Mouse (Mus musculus) kidney, postnatal 0 days (tissue): Measurements from ENCODE around the gene Cideb. TPM values are rescaled to one million over a fixed set of nuclear protein-coding genes. Genes with fewer than 3 reads are reported as not detected.
A peak's percentile ranks its signal among the peaks of the same experiment; 100 is the strongest.

Experiments
- ATAC-seq: fragments of 200-750 bp; cut with Nextera tagmentation; replicated peaks from 2 replicates; pipeline ENCODE4 v1.8.0; 2017; ENCODE audit warnings: low read depth, moderate number of reproducible peaks, moderate TSS enrichment, moderate library complexity; ENCODE audit not compliant: low FRiP score
- DNase-seq: peaks from one replicate; pipeline ENCODE4 v3.0.0-alpha.2; 2016; ENCODE audit warnings: low spot score
- H3K27ac ChIP-seq: fragments of 300-500 bp; sonication (generic); 2 replicates; pipeline ENCODE4 v1.5.1; 2014; ENCODE audit warnings: mild to moderate bottlenecking
- H3K27me3 ChIP-seq: fragments of 300-500 bp; sonication (generic); 2 replicates; pipeline ENCODE4 v1.6.1; 2014; ENCODE audit warnings: low read length, mixed read lengths; ENCODE audit not compliant: insufficient read depth
- H3K36me3 ChIP-seq: fragments of 300-500 bp; sonication (generic); 2 replicates; pipeline ENCODE4 v1.6.1; 2014; ENCODE audit warnings: low read length, mixed read lengths; ENCODE audit not compliant: insufficient read depth
- H3K4me1 ChIP-seq: fragments of 300-500 bp; sonication (generic); replicated peaks from 2 replicates; pipeline ENCODE4 v1.6.1; 2014; ENCODE audit warnings: antibody characterized with exemption, low read length, mixed read lengths; ENCODE audit not compliant: insufficient read depth
- H3K4me2 ChIP-seq: fragments of 300-500 bp; sonication (generic); 2 replicates; pipeline ENCODE4 v1.6.1; 2014; ENCODE audit warnings: mild to moderate bottlenecking, low read length, moderate library complexity, mixed read lengths
- H3K4me3 ChIP-seq: fragments of 300-500 bp; sonication (generic); replicated peaks from 2 replicates; pipeline ENCODE4 v1.5.1; 2014; ENCODE audit warnings: low read depth, low read length
- H3K9ac ChIP-seq: fragments of 300-500 bp; sonication (generic); 2 replicates; pipeline ENCODE4 v1.6.1; 2014; ENCODE audit warnings: low read depth, low read length
- H3K9me3 ChIP-seq: fragments of 300-500 bp; sonication (generic); replicated peaks from 2 replicates; pipeline ENCODE4 v1.6.1; 2016; ENCODE audit warnings: low read length, inconsistent platforms, mixed read lengths
- CTCF ChIP-seq: IDR thresholded peaks from 2 replicates; pipeline ENCODE4 v1.5.1; 2016; ENCODE audit warnings: antibody characterized with exemption, low read depth, mild to moderate bottlenecking, moderate library complexity
- WGBS: fragments of 180-500 bp; shearing (Covaris S2); extraction: QIAGEN DNeasy Blood & Tissue Kit; methylation state at CpG from one replicate; pipeline ENCODE4 v1.1.7; 2014; 5-methylcytosine and 5-hydroxymethylcytosine counted together
- polyA plus RNA-seq: library from polyadenylated mRNA; unstranded; fragments of >200 nt; fragmentation: Nextera tagmentation; extraction: Ambion mirVana; gene quantifications from 2 replicates; pipeline ENCODE4 v1.2.1, GENCODE M21; 2015

Cideb gene
- polyA plus RNA-seq, 1 experiment from 2014 or later: 51.0 TPM

GRCm38 (mm10) chr14:55727889-55728685, 30.2 kb downstream of the Cideb start:
- no peak overlapping the region for H3K4me2 ChIP-seq
- H3K36me3 ChIP-seq: no peaks in the 10 kb centered on the region
- no peak overlapping the region for H3K9ac ChIP-seq
- no peak overlapping the region for H3K4me3 ChIP-seq
- H3K27ac ChIP-seq: no peak overlapping the region
- WGBS: 64% methylated on average over 8 of the region's 8 CpGs
- no peaks in the 10 kb centered on the region for H3K27me3 ChIP-seq
- H3K9me3 ChIP-seq: no peaks in the 10 kb centered on the region
- no peak for ATAC-seq
- no peaks in the 10 kb centered on the region for H3K4me1 ChIP-seq
- no peak for TF ChIP-seq CTCF
- no peak for DNase-seq

DNA sequence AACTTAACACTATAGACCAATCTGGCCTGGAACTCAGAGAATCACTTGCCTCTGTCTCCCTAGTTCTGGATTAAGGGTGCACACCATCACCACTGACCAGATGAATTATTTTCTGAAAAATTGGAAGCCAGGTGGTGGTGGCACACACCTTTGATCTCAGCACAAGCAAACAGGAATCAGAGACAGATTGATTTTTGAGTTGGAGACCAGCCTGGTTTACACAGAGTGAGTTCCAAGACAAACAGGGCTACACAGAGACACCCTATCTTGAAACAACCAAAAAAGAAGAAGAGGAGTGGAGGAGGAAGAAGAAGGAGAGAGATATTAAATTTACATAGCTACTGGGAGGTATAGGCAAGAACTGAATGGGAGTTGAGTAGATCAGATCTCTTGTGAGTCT, 32.0 kb downstream of the Cideb start:
- Histone ChIP-seq H3K9ac (no peak overlapping the region), H3K27me3 (no peaks in the 10 kb centered on the region), H3K4me2 (no peak overlapping the region), H3K36me3 (no peaks in the 10 kb centered on the region), H3K27ac (no peak overlapping the region), H3K9me3 (no peaks in the 10 kb centered on the region), H3K4me1 (no peaks in the 10 kb centered on the region), H3K4me3 (no peak overlapping the region)
- TF ChIP-seq CTCF: no peak
- no peak for ATAC-seq
- no peak for DNase-seq

DNA sequence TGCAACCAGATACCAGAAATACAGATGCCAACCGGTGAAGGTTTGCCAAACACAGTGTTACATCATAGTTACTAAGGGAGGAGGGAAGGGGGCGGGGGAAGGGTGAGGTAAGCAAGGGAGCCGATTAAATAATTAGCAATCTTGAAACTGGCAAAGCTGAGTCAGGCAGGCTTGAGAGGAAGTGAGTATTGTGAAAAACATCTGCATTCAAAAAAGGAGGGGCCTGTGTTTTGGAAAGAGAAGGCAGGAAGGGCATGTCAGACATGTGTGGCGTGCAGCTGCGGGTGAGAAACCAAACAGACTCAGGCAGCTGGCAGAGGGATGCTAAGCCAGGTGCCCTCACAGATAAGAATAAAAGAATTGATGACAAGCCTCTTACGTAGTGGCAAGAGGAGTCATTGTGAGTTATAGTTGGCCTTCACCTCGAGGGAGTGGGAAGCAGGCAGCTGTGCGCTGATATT, 33.8 kb downstream of the Cideb start:
- DNase-seq (no peak), ATAC-seq (no peak)
- no peaks in the 10 kb centered on the region for H3K27me3 ChIP-seq

GRCm38 (mm10) chr14:55723433-55723832, 34.8 kb downstream of the Cideb start:
- no peak overlapping the region for H3K9ac ChIP-seq
- no peak for TF ChIP-seq CTCF
- H3K27me3 ChIP-seq: no peaks in the 10 kb centered on the region
- no peak overlapping the region for H3K4me3 ChIP-seq
- peaks cover 5% of the 10 kb centered on the region; the same call in 1 of the 2 replicates for H3K36me3 ChIP-seq
- no peak overlapping the region for H3K27ac ChIP-seq
- no peak overlapping the region for H3K4me2 ChIP-seq
- H3K9me3 ChIP-seq: no peaks in the 10 kb centered on the region
- no peak for DNase-seq
- WGBS: over 99% methylated on average over 7 of the region's 7 CpGs
- ATAC-seq: no peak
- H3K4me1 ChIP-seq: no peaks in the 10 kb centered on the region

More for the DNA sequence above, 33.8 kb downstream of the Cideb start:
- no peak overlapping the region for H3K4me3 ChIP-seq
- WGBS: 46% methylated on average over 8 of the region's 8 CpGs
- H3K4me2 ChIP-seq: no peak overlapping the region
- H3K36me3 ChIP-seq: no peaks in the 10 kb centered on the region
- H3K9me3 ChIP-seq: no peaks in the 10 kb centered on the region
- no peak for TF ChIP-seq CTCF
- H3K27ac ChIP-seq: no peak overlapping the region
- H3K4me1 ChIP-seq: no peaks in the 10 kb centered on the region
- no peak overlapping the region for H3K9ac ChIP-seq

- peak overlapping the region; percentile 84 for H3K4me3 ChIP-seq
- no peaks in the 10 kb centered on the region for H3K27me3 ChIP-seq
- no peaks in the 10 kb centered on the region for H3K4me1 ChIP-seq
- WGBS: 50% methylated on average over 8 of the region's 8 CpGs
- ATAC-seq (peak; percentile 5; the same call in 1 of the 2 replicates), DNase-seq (no peak)
- no peak for TF ChIP-seq CTCF
- H3K36me3 ChIP-seq: peaks cover 13% of the 10 kb centered on the region; the same call in 1 of the 2 replicates
- H3K9ac ChIP-seq: peak overlapping the region; percentile 74; the same call in 1 of the 2 replicates
- no peaks in the 10 kb centered on the region for H3K9me3 ChIP-seq
- no peak overlapping the region for H3K27ac ChIP-seq
- H3K4me2 ChIP-seq: peak overlapping the region; percentile 62
Measured at GRCm38 (mm10) chr14:55722438-55722945, 35.8 kb downstream of the Cideb start.

DNA sequence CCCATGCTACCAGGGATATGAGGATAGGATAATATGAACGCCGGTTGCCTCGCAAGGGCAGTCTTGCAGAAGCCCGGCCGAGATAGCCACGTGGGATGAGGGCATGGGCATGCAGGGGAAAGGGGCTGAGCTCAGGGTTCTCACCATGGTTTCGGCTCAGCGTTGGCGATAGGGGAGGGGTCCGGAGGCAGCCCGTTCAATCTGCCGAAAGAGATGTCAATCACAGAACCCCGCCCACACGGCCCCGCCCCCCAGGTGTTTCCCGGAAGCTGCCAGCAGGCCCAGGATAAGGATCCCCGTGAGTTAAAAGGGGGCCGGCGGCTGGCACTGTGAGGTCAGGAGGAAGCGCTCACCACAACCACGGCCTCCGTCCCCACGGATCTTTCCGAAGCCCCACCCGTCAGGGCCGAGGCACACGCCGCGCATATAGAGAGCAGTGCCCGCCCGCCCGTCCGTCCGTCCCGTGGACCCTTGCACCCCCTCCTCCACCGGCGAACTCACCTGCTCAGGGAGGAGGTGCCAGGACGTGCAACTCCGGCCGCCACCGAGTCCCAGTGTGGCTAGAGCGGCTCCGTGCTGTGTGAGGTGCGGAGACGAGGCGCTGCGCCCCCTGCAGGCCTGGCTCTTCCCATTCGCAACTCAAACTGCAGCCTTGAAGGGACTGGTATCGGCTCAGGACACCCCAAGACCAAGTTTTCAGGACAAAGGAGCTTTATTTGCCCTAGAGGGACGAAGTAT, 36.4 kb downstream of the Cideb start, which contains the start of gene Rabggta:
TSS of gene Rabggta (minus strand) at position 564 of the 738 bp plus-strand sequence.
- H3K27me3 ChIP-seq: no peaks in the 10 kb centered on the region
- H3K36me3 ChIP-seq: peaks cover 18% of the 10 kb centered on the region; the same call in 1 of the 2 replicates
- peak within 1 kb of the TSS; percentile 62 for H3K4me2 ChIP-seq
- peak within 1 kb of the TSS; percentile 84 for H3K4me3 ChIP-seq
- H3K9ac ChIP-seq: peak within 1 kb of the TSS; percentile 74
- ATAC-seq (peak; percentile 94), DNase-seq (peak; percentile 94)
- TF ChIP-seq CTCF: peak; percentile 96
- under 1% methylated on average over 49 of the region's 50 CpGs for WGBS
- H3K27ac ChIP-seq: peak within 1 kb of the TSS; percentile 91
- no peaks in the 10 kb centered on the region for H3K9me3 ChIP-seq
- no peaks in the 10 kb centered on the region for H3K4me1 ChIP-seq
